Mouse (Mus musculus) lung, postnatal 10 days (tissue): ENCODE results near the gene Jmjd6.

Experiments used
- DNase-seq: peaks from one replicate; pipeline ENCODE4 v3.0.0; 2021

The Jmjd6 gene

GRCm38 (mm10) chr11:116801106-116801505 lies 42.1 kb downstream of the Jmjd6 start:
- DNase-seq = no peak

- DNase-seq = no peak
Measured at GRCm38 (mm10) chr11:116799364-116799763, 43.9 kb downstream of the Jmjd6 start.
